Mouse (Mus musculus): Measurements from ENCODE around the gene Smc4.
A peak's percentile ranks its signal among the peaks of the same experiment; 100 is the strongest.

Gene Smc4

GRCm38 (mm10) chr3:69004437-69005337 lies at the start of gene Smc4, which contains the start of gene Ift80:
Gene Smc4 (plus strand): TSS chr3:69004738.
Gene Ift80 (minus strand): TSS chr3:69004570.
- DNase-seq (ENCODE audit: low spot score): peak; percentile 99

- DNase-seq (ENCODE audit: low spot score): no peak
Observed at GRCm38 (mm10) chr3:68956454-68956853, 48.1 kb upstream of the Smc4 start.

GRCm38 (mm10) chr3:68957413-68957812 lies 47.1 kb upstream of the Smc4 start:
- no peak for DNase-seq (ENCODE audit: low spot score)

- DNase-seq (ENCODE audit: low spot score): no peak
Observed at GRCm38 (mm10) chr3:68964682-68965081, 39.9 kb upstream of the Smc4 start.

GRCm38 (mm10) chr3:68966527-68967285 lies 37.8 kb upstream of the Smc4 start:
- no peak for DNase-seq (ENCODE audit: low spot score)

GRCm38 (mm10) chr3:68967404-68967803 lies 37.1 kb upstream of the Smc4 start:
- no peak for DNase-seq (ENCODE audit: low spot score)

GRCm38 (mm10) chr3:68969091-68969590 lies 35.4 kb upstream of the Smc4 start:
- DNase-seq (ENCODE audit: low spot score): no peak

- no peak for DNase-seq (ENCODE audit: low spot score)
Observed at GRCm38 (mm10) chr3:68973574-68973973, 31.0 kb upstream of the Smc4 start.

- DNase-seq (ENCODE audit: low spot score): no peak
Observed at GRCm38 (mm10) chr3:68974639-68975532, 29.7 kb upstream of the Smc4 start.

GRCm38 (mm10) chr3:68975533-68976490 lies 28.7 kb upstream of the Smc4 start:
- peak; percentile 18 for DNase-seq (ENCODE audit: low spot score)

- DNase-seq (ENCODE audit: low spot score): no peak
Observed at GRCm38 (mm10) chr3:68977696-68978095, 26.8 kb upstream of the Smc4 start.

- DNase-seq (ENCODE audit: low spot score): no peak
Observed at GRCm38 (mm10) chr3:68979187-68979586, 25.4 kb upstream of the Smc4 start.

- DNase-seq (ENCODE audit: low spot score): no peak
Observed at GRCm38 (mm10) chr3:68980898-68981297, 23.6 kb upstream of the Smc4 start.

GRCm38 (mm10) chr3:68986550-68986949 lies 18.0 kb upstream of the Smc4 start:
- no peak for DNase-seq (ENCODE audit: low spot score)

GRCm38 (mm10) chr3:69002781-69003180 lies 1.8 kb upstream of the Smc4 start:
- DNase-seq (ENCODE audit: low spot score): no peak

- DNase-seq (ENCODE audit: low spot score): no peak
Observed at GRCm38 (mm10) chr3:69004055-69004436, 492 bp upstream of the Smc4 start.

GRCm38 (mm10) chr3:69005338-69006245 lies 1.1 kb downstream of the Smc4 start:
- peak; percentile 69 for DNase-seq (ENCODE audit: low spot score)

GRCm38 (mm10) chr3:69006246-69006760 lies 1.8 kb downstream of the Smc4 start:
- DNase-seq (ENCODE audit: low spot score): no peak

GRCm38 (mm10) chr3:69008873-69009272 lies 4.3 kb downstream of the Smc4 start:
- no peak for DNase-seq (ENCODE audit: low spot score)
